Mouse (Mus musculus) lung, postnatal 0 days (tissue): ENCODE measurements at regions not wholly inside any gene's neighbourhood (a gene's known extent, or its start where the extent isn't known, plus 50 kb on each side); places are given as distances from the start of the nearest gene placed in this dataset.

Source experiments
- ATAC-seq: fragments of 200-750 bp; cut with Nextera tagmentation; 2 replicates; pipeline ENCODE4 v1.8.0; 2017; ENCODE audit warnings: moderate library complexity
- DNase-seq: peaks from one replicate; pipeline ENCODE4 v3.0.0-alpha.2; 2016; ENCODE audit warnings: low spot score
- H3K27ac ChIP-seq: fragments of 300-500 bp; sonication (generic); 2 replicates; pipeline ENCODE4 v1.5.1; 2014; ENCODE audit warnings: antibody characterized with exemption, mild to moderate bottlenecking, low read length, mixed read lengths
- H3K27me3 ChIP-seq: fragments of 300-500 bp; sonication (generic); replicated peaks from 2 replicates; pipeline ENCODE4 v1.6.1; 2014; ENCODE audit warnings: low read length, mixed read lengths; ENCODE audit not compliant: insufficient read depth
- H3K36me3 ChIP-seq: fragments of 300-500 bp; sonication (generic); 2 replicates; pipeline ENCODE4 v1.6.1; 2014; ENCODE audit warnings: low read length, mixed read lengths; ENCODE audit not compliant: insufficient read depth
- H3K4me1 ChIP-seq: fragments of 300-500 bp; sonication (generic); 2 replicates; pipeline ENCODE4 v1.6.1; 2014; ENCODE audit warnings: antibody characterized with exemption, low read depth, low read length, mixed read lengths; ENCODE audit not compliant: insufficient read depth
- H3K4me2 ChIP-seq: fragments of 300-500 bp; sonication (generic); replicated peaks from 2 replicates; pipeline ENCODE4 v1.6.1; 2014; ENCODE audit warnings: low read depth, mild to moderate bottlenecking, low read length, moderate library complexity, mixed read lengths
- H3K4me3 ChIP-seq: fragments of 300-500 bp; sonication (generic); 2 replicates; pipeline ENCODE4 v1.5.1; 2014; ENCODE audit warnings: low read depth, low read length
- H3K9ac ChIP-seq: fragments of 300-500 bp; sonication (generic); replicated peaks from 2 replicates; pipeline ENCODE4 v1.6.1; 2014; ENCODE audit warnings: low read depth, mild to moderate bottlenecking
- H3K9me3 ChIP-seq: fragments of 300-500 bp; sonication (generic); 2 replicates; pipeline ENCODE4 v1.6.1; 2016; ENCODE audit warnings: low read length, mixed read lengths
- CTCF ChIP-seq: IDR thresholded peaks from 2 replicates; pipeline ENCODE4 v1.5.1; 2016; ENCODE audit warnings: antibody characterized with exemption, mild to moderate bottlenecking
- EP300 ChIP-seq: IDR thresholded peaks from 2 replicates; pipeline ENCODE4 v1.6.1; 2016; ENCODE audit warnings: antibody characterized with exemption, mild to moderate bottlenecking, control low read depth
- WGBS: fragments of 180-500 bp; shearing (Covaris S2); extraction: QIAGEN DNeasy Blood & Tissue Kit; methylation state at CpG from one replicate; pipeline ENCODE4 v1.1.7; 2014; 5-methylcytosine and 5-hydroxymethylcytosine counted together

- no peak for DNase-seq
- WGBS = 45% methylated on average over 2 of the region's 2 CpGs
- no peaks in the 10 kb centered on the region for H3K4me1 ChIP-seq
- H3K4me2 ChIP-seq = no peak overlapping the region
- no peak overlapping the region for H3K4me3 ChIP-seq
- H3K36me3 ChIP-seq = no peaks in the 10 kb centered on the region
- H3K27me3 ChIP-seq = no peaks in the 10 kb centered on the region
- no peaks in the 10 kb centered on the region for H3K9me3 ChIP-seq
- H3K27ac ChIP-seq = no peak overlapping the region
- H3K9ac ChIP-seq = no peak overlapping the region
- no peak for ATAC-seq
- TF ChIP-seq CTCF (no peak), EP300 (no peak)
These were observed 362.3 kb upstream of the Fam92a start for GRCm38 (mm10) chr4:12534151-12534550.

GRCm38 (mm10) chr4:12532961-12533360, 361.1 kb upstream of the Fam92a start:
- WGBS = 20% methylated on average over 4 of the region's 4 CpGs
- no peak; the same call in 1 of the 2 replicates for ATAC-seq
- Histone ChIP-seq H3K36me3 (no peaks in the 10 kb centered on the region), H3K4me3 (no peak overlapping the region), H3K27ac (no peak overlapping the region), H3K4me2 (no peak overlapping the region), H3K9me3 (no peaks in the 10 kb centered on the region), H3K27me3 (no peaks in the 10 kb centered on the region), H3K9ac (no peak overlapping the region), H3K4me1 (no peaks in the 10 kb centered on the region)
- TF ChIP-seq CTCF = no peak
- no peak for TF ChIP-seq EP300
- peak; percentile 5 for DNase-seq

DNA sequence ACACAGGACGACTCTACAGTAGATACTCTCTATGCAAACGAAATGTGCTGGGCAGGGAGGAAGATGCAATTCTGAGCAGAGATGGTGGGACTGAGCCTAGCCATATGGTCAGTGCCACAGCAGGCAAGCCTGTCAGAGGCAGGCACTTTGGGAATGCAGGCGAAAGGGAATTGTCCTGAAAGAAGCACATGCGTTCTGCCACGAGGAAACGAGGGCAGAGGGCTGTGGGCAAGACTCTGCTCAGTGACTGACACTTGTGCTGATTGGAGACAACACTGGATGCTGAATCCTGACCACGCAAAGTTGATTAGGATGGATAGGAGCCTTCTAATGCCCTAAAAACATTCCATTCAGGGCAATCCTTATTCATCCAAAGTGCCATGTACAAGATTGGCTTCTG, 350.5 kb upstream of the Fam92a start:
- Histone ChIP-seq H3K9me3 (no peaks in the 10 kb centered on the region), H3K4me3 (no peak overlapping the region), H3K27me3 (no peaks in the 10 kb centered on the region), H3K36me3 (no peaks in the 10 kb centered on the region), H3K9ac (no peak overlapping the region), H3K4me1 (no peaks in the 10 kb centered on the region), H3K27ac (no peak overlapping the region), H3K4me2 (no peak overlapping the region)
- DNase-seq (no peak), ATAC-seq (no peak)
- 64% methylated on average over 7 of the region's 7 CpGs for WGBS
- TF ChIP-seq CTCF (no peak), EP300 (no peak)

GRCm38 (mm10) chr4:12521246-12521645, 349.4 kb upstream of the Fam92a start:
- no peak overlapping the region for H3K4me2 ChIP-seq
- WGBS = 76% methylated on average over 7 of the region's 7 CpGs
- H3K27me3 ChIP-seq = no peaks in the 10 kb centered on the region
- TF ChIP-seq CTCF (no peak), EP300 (no peak)
- ATAC-seq = no peak
- no peaks in the 10 kb centered on the region for H3K9me3 ChIP-seq
- no peaks in the 10 kb centered on the region for H3K4me1 ChIP-seq
- no peak overlapping the region for H3K9ac ChIP-seq
- no peaks in the 10 kb centered on the region for H3K36me3 ChIP-seq
- H3K4me3 ChIP-seq = no peak overlapping the region
- no peak for DNase-seq
- no peak overlapping the region for H3K27ac ChIP-seq

- DNase-seq = no peak
- H3K4me1 ChIP-seq = no peaks in the 10 kb centered on the region
- H3K27me3 ChIP-seq = no peaks in the 10 kb centered on the region
- ATAC-seq = no peak
- H3K27ac ChIP-seq = no peak overlapping the region
- WGBS = 84% methylated on average over 10 of the region's 10 CpGs
- no peak overlapping the region for H3K9ac ChIP-seq
- TF ChIP-seq EP300 = no peak
- no peak for TF ChIP-seq CTCF
- H3K36me3 ChIP-seq = no peaks in the 10 kb centered on the region
- H3K9me3 ChIP-seq = no peaks in the 10 kb centered on the region
- H3K4me2 ChIP-seq = no peak overlapping the region
- H3K4me3 ChIP-seq = no peak overlapping the region
These were observed 344.7 kb upstream of the Fam92a start for GRCm38 (mm10) chr4:12516497-12516896.

- Histone ChIP-seq H3K9me3 (no peaks in the 10 kb centered on the region), H3K36me3 (no peaks in the 10 kb centered on the region), H3K27me3 (no peaks in the 10 kb centered on the region), H3K4me2 (no peak overlapping the region), H3K4me3 (no peak overlapping the region), H3K9ac (no peak overlapping the region), H3K27ac (no peak overlapping the region), H3K4me1 (no peaks in the 10 kb centered on the region)
- peak; percentile 80 for ATAC-seq
- DNase-seq = peak; percentile 76
- TF ChIP-seq CTCF (no peak), EP300 (no peak)
- 49% methylated on average over 10 of the region's 10 CpGs for WGBS
These were observed 340.0 kb upstream of the Fam92a start for GRCm38 (mm10) chr4:12511656-12512385.
